Mouse (Mus musculus) cerebellum, adult 2 months (tissue): ENCODE measurements at regions not wholly inside any gene's neighbourhood (a gene's known extent, or its start where the extent isn't known, plus 50 kb on each side); places are given as distances from the start of the nearest gene placed in this dataset.

Experiments used
- CTCF ChIP-seq: fragments of 200-500 bp; IDR thresholded peaks from 2 replicates; pipeline ENCODE4 v1.5.1; 2011; ENCODE audit warnings: low read depth, mild to moderate bottlenecking, control low read depth, low read length, moderate library complexity, borderline replicate concordance; ENCODE audit not compliant: insufficient read depth
- POLR2A ChIP-seq: fragments of 200-500 bp; IDR thresholded peaks from 2 replicates; pipeline ENCODE4 v1.6.1; 2011; ENCODE audit warnings: low read length, control low read depth, borderline replicate concordance; ENCODE audit not compliant: insufficient read depth

DNA sequence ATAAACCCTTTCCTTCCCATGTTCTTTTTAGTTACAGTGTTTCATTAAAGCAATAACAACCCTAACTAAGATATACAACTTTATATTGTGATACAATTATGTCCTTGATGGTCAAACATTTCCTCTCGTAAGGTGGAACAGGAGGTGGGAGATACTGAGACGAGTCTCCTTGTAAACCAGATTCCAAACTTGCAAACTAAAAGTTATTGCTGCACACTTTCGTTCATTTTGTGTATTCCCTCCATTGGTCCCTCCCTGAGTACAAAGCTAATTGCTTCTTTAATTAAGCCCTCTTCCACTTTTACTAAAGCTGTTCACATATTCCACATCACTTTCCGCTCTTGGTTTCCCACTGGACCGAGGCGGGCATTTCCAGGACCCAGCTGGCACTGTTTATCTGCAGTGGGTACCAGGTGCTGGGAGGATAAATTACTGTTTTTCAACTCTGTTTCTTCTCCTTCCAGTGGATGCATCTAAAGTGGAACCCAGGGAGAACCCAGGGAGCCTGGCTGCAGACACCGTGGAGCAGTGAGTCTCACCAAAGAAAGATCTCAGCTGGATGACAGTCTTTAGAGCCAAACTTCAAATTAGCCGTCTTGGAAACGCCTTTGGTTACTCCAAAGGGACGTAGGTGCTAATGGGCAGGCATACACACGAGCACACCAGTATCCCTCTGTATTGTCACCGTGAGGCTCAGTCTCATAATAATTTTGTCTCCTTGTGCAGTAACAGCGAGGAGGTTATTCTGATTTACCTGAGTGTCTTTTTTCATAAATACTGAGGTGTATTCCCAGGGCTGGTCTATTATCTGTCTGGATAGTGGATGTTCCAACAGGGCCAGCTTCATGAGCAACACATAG lies 95.5 kb upstream of the Cpsf6 start:
- no peak for TF ChIP-seq POLR2A
- no peak for TF ChIP-seq CTCF
